Mouse (Mus musculus) MN1 (cell line): ENCODE data around the gene Tspan5.

ENCODE experiments used
- DNase-seq: peaks from one replicate; pipeline ENCODE4 v3.0.0-alpha.2; 2016; ENCODE audit warnings: low spot score

The Tspan5 gene

GRCm38 (mm10) chr3:138941604-138942003, 199.6 kb downstream of the Tspan5 start:
- DNase-seq = no peak

DNA sequence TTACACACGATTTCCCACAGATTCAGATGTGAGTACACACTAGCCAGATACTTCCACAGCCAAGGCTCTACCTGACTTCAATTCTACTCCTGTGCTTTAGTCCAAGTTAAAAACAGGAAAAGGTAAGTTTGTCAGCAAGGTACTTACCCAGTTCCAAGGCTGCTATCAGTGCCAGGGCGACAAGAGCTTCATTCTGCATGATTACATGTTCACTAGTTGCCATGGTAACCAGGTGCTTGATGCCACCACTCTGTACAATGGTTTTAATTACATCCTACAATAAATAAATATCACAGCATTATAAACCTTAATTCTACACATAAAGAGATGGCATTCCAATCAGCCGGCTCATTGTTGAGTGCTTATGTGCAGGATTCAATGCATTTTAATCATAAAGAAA, 203.5 kb downstream of the Tspan5 start:
- no peak for DNase-seq

- DNase-seq = no peak
Observed at GRCm38 (mm10) chr3:138949081-138949480, 207.1 kb downstream of the Tspan5 start.

DNA sequence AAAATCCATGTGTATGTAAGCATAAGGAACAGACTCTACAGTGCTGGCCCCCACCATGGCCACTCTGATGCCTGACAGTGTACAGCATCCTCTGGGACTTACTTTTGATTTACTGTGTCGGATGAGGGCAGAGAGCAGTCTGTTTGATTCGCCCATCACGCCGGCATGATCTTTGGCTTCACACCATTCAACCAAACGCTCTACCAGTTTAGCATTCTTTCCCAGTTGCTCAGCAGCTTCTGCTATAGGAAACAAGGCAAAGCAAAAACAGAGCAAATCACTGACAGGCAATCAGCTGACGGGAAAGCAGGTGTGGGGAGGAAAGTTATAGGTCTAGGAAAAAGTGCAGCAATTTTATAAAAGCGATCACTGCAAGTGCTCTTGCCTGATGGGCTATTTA, 213.2 kb downstream of the Tspan5 start:
- DNase-seq = no peak
